Mouse (Mus musculus): ENCODE measurements around the gene Phldb2.
A peak's percentile ranks its signal among the peaks of the same experiment; 100 is the strongest.

Phldb2 gene

GRCm38 (mm10) chr16:45791286-45791685, 162.1 kb downstream of the Phldb2 start:
- no peak for DNase-seq (ENCODE audit: low spot score)

- DNase-seq (ENCODE audit: low spot score) = no peak
These were observed 164.1 kb downstream of the Phldb2 start for GRCm38 (mm10) chr16:45789311-45789710.

GRCm38 (mm10) chr16:45787650-45788049, 165.7 kb downstream of the Phldb2 start:
- DNase-seq (ENCODE audit: low spot score) = no peak

GRCm38 (mm10) chr16:45786639-45787038, 166.8 kb downstream of the Phldb2 start:
- DNase-seq (ENCODE audit: low spot score) = peak; percentile 76

- DNase-seq (ENCODE audit: low spot score) = peak; percentile 27
These were observed 173.4 kb downstream of the Phldb2 start for GRCm38 (mm10) chr16:45780001-45780400.

GRCm38 (mm10) chr16:45774813-45775212, 178.6 kb downstream of the Phldb2 start:
- no peak for DNase-seq (ENCODE audit: low spot score)

- DNase-seq (ENCODE audit: low spot score) = no peak
These were observed 182.5 kb downstream of the Phldb2 start for GRCm38 (mm10) chr16:45770914-45771313.

- DNase-seq (ENCODE audit: low spot score) = no peak
These were observed 185.4 kb downstream of the Phldb2 start for GRCm38 (mm10) chr16:45767853-45768640.

- DNase-seq (ENCODE audit: low spot score) = no peak
These were observed 186.0 kb downstream of the Phldb2 start for GRCm38 (mm10) chr16:45767434-45767833.

- DNase-seq (ENCODE audit: low spot score) = no peak
These were observed 187.4 kb downstream of the Phldb2 start for GRCm38 (mm10) chr16:45765801-45766494.

- no peak for DNase-seq (ENCODE audit: low spot score)
These were observed 188.3 kb downstream of the Phldb2 start for GRCm38 (mm10) chr16:45765102-45765501.

GRCm38 (mm10) chr16:45762859-45763505, 190.4 kb downstream of the Phldb2 start:
- DNase-seq (ENCODE audit: low spot score) = no peak

- DNase-seq (ENCODE audit: low spot score) = no peak
These were observed 192.0 kb downstream of the Phldb2 start for GRCm38 (mm10) chr16:45761425-45761824.

- DNase-seq (ENCODE audit: low spot score) = no peak
These were observed 194.6 kb downstream of the Phldb2 start for GRCm38 (mm10) chr16:45758726-45759269.

- no peak for DNase-seq (ENCODE audit: low spot score)
These were observed 195.8 kb downstream of the Phldb2 start for GRCm38 (mm10) chr16:45757421-45758078.

GRCm38 (mm10) chr16:45756855-45757254, 196.5 kb downstream of the Phldb2 start:
- peak; percentile 55 for DNase-seq (ENCODE audit: low spot score)

GRCm38 (mm10) chr16:45743591-45744144, 209.7 kb downstream of the Phldb2 start:
- DNase-seq (ENCODE audit: low spot score) = no peak

- peak; percentile 92 for DNase-seq (ENCODE audit: low spot score)
These were observed 210.6 kb downstream of the Phldb2 start, which contains the start of gene Abhd10 for GRCm38 (mm10) chr16:45742615-45743476. TSS of gene Abhd10 (minus strand) at chr16:45742955.

GRCm38 (mm10) chr16:45737880-45738279, 215.5 kb downstream of the Phldb2 start:
- DNase-seq (ENCODE audit: low spot score) = no peak

GRCm38 (mm10) chr16:45736724-45737123, 216.7 kb downstream of the Phldb2 start:
- DNase-seq (ENCODE audit: low spot score) = no peak

- DNase-seq (ENCODE audit: low spot score) = no peak
These were observed 224.2 kb downstream of the Phldb2 start for GRCm38 (mm10) chr16:45729163-45729562.
